Mouse (Mus musculus) lung, embryonic 16.5 days (tissue): ENCODE measurements around the gene Strn3. TPM values are rescaled to one million over a fixed set of nuclear protein-coding genes. Genes with fewer than 3 reads are reported as not detected.
A peak's percentile ranks its signal among the peaks of the same experiment; 100 is the strongest.
"Not testable (repeated sequence)": the region's sequence is repeated elsewhere in the genome, so short reads cannot be mapped to it uniquely, and the experiment has no call there.

Experiments
- ATAC-seq: fragments of 200-750 bp; cut with Nextera tagmentation; 2 replicates; pipeline ENCODE4 v1.8.0; 2017; ENCODE audit warnings: low read depth, mild to moderate bottlenecking, moderate library complexity
- H3K27ac ChIP-seq: fragments of 300-500 bp; sonication (generic); 2 replicates; pipeline ENCODE4 v1.5.1; 2014; ENCODE audit warnings: mild to moderate bottlenecking, control low read depth, low read length
- H3K27me3 ChIP-seq: fragments of 300-500 bp; sonication (generic); 2 replicates; pipeline ENCODE4 v1.6.1; 2014; ENCODE audit warnings: low read depth, low read length, mixed read lengths; ENCODE audit not compliant: control insufficient read depth, insufficient read depth
- H3K36me3 ChIP-seq: fragments of 300-500 bp; sonication (generic); 2 replicates; pipeline ENCODE4 v1.6.1; 2014; ENCODE audit warnings: low read length; ENCODE audit not compliant: control insufficient read depth, insufficient read depth
- H3K4me1 ChIP-seq: fragments of 300-500 bp; sonication (generic); replicated peaks from 2 replicates; pipeline ENCODE4 v1.6.1; 2014; ENCODE audit warnings: low read length, mixed read lengths; ENCODE audit not compliant: control insufficient read depth, insufficient read depth
- H3K4me2 ChIP-seq: fragments of 300-500 bp; sonication (generic); 2 replicates; pipeline ENCODE4 v1.6.1; 2014; ENCODE audit warnings: low read depth, low read length, control low read depth
- H3K4me3 ChIP-seq: fragments of 300-500 bp; sonication (generic); 2 replicates; pipeline ENCODE4 v1.5.1; 2014; ENCODE audit warnings: mild to moderate bottlenecking, low read length, control low read depth
- H3K9ac ChIP-seq: fragments of 300-500 bp; sonication (generic); 2 replicates; pipeline ENCODE4 v1.6.1; 2014; ENCODE audit warnings: low read length, control low read depth
- H3K9me3 ChIP-seq: fragments of 300-500 bp; sonication (generic); 2 replicates; pipeline ENCODE4 v1.6.1; 2016; ENCODE audit warnings: low read length; ENCODE audit not compliant: control insufficient read depth
- WGBS: fragments of 180-500 bp; shearing (Covaris S2); extraction: QIAGEN DNeasy Blood & Tissue Kit; methylation state at CpG from one replicate; pipeline ENCODE4 v1.1.7; 2014; 5-methylcytosine and 5-hydroxymethylcytosine counted together
- polyA plus RNA-seq: library from polyadenylated mRNA; unstranded; fragments of >200 nt; fragmentation: Nextera tagmentation; extraction: Ambion mirVana; gene quantifications from 2 replicates; pipeline ENCODE4 v1.2.1, GENCODE M21; 2015

Gene Strn3
- polyA plus RNA-seq, 1 experiment from 2014 or later: 36.1 TPM

- H3K4me3 ChIP-seq: no peak overlapping the region
- H3K4me2 ChIP-seq: no peak overlapping the region
- no peaks in the 10 kb centered on the region for H3K36me3 ChIP-seq
- H3K9ac ChIP-seq: no peak overlapping the region
- no peak overlapping the region for H3K27ac ChIP-seq
- H3K9me3 ChIP-seq: peaks cover 5% of the 10 kb centered on the region; the same call in 1 of the 2 replicates
- WGBS: 34% methylated on average over 8 of the region's 8 CpGs
- H3K4me1 ChIP-seq: peaks cover 2% of the 10 kb centered on the region; the same call in 1 of the 2 replicates
- ATAC-seq: peak; percentile 60
- H3K27me3 ChIP-seq: no peaks in the 10 kb centered on the region
Observed at GRCm38 (mm10) chr12:51699623-51700393, 8.1 kb upstream of the Strn3 start.

GRCm38 (mm10) chr12:51696157-51696556, 4.5 kb upstream of the Strn3 start:
- 88% methylated on average over 2 of the region's 2 CpGs for WGBS
- no peak for ATAC-seq
- Histone ChIP-seq H3K9me3 (no peaks in the 10 kb centered on the region), H3K27ac (no peak overlapping the region), H3K36me3 (no peaks in the 10 kb centered on the region), H3K9ac (no peak overlapping the region), H3K27me3 (no peaks in the 10 kb centered on the region), H3K4me1 (peaks cover 12% of the 10 kb centered on the region), H3K4me3 (no peak overlapping the region), H3K4me2 (no peak overlapping the region)

GRCm38 (mm10) chr12:51694966-51695365, 3.3 kb upstream of the Strn3 start:
- Histone ChIP-seq H3K4me3 (no peak overlapping the region), H3K9ac (no peak overlapping the region), H3K4me1 (peaks cover 10% of the 10 kb centered on the region), H3K27me3 (no peaks in the 10 kb centered on the region), H3K27ac (no peak overlapping the region), H3K4me2 (no peak overlapping the region), H3K9me3 (no peaks in the 10 kb centered on the region), H3K36me3 (no peaks in the 10 kb centered on the region)
- WGBS: 80% methylated on average over 1 of the region's 1 CpGs
- ATAC-seq: no peak

GRCm38 (mm10) chr12:51694096-51694495, 2.4 kb upstream of the Strn3 start:
- H3K36me3 ChIP-seq: no peaks in the 10 kb centered on the region
- peak overlapping the region; percentile 53 for H3K27ac ChIP-seq
- no peak overlapping the region for H3K9ac ChIP-seq
- no peaks in the 10 kb centered on the region for H3K9me3 ChIP-seq
- H3K4me1 ChIP-seq: peaks cover 14% of the 10 kb centered on the region
- no peak for ATAC-seq
- H3K4me3 ChIP-seq: no peak overlapping the region
- H3K27me3 ChIP-seq: no peaks in the 10 kb centered on the region
- no peak overlapping the region for H3K4me2 ChIP-seq

- Histone ChIP-seq H3K36me3 (no peaks in the 10 kb centered on the region), H3K9ac (no peak overlapping the region), H3K4me3 (no peak overlapping the region), H3K27me3 (no peaks in the 10 kb centered on the region), H3K4me2 (no peak overlapping the region), H3K4me1 (peaks cover 16% of the 10 kb centered on the region), H3K9me3 (no peaks in the 10 kb centered on the region), H3K27ac (no peak overlapping the region; the same call in 1 of the 2 replicates)
- no peak for ATAC-seq
- 74% methylated on average over 3 of the region's 3 CpGs for WGBS
Observed at GRCm38 (mm10) chr12:51693419-51693818, 1.7 kb upstream of the Strn3 start.

GRCm38 (mm10) chr12:51692870-51693269, 1.2 kb upstream of the Strn3 start:
- Histone ChIP-seq H3K4me1 (peaks cover 19% of the 10 kb centered on the region), H3K27ac (peak overlapping the region; percentile 36; the same call in 1 of the 2 replicates), H3K4me2 (peak overlapping the region; percentile 52)
- not testable (repeated sequence) for ATAC-seq, H3K9me3 ChIP-seq, H3K9ac ChIP-seq, H3K27me3 ChIP-seq, H3K4me3 ChIP-seq, H3K36me3 ChIP-seq
- WGBS: 73% methylated on average over 10 of the region's 10 CpGs

GRCm38 (mm10) chr12:51690893-51691844, 528 bp downstream of the Strn3 start, which contains the start of gene Ap4s1:
TSS of gene Ap4s1 (plus strand) at chr12:51691033.
- Histone ChIP-seq H3K4me1 (peaks cover 19% of the 10 kb centered on the region), H3K36me3 (no peaks in the 10 kb centered on the region), H3K9me3 (no peaks in the 10 kb centered on the region), H3K27me3 (no peaks in the 10 kb centered on the region), H3K27ac (peak within 1 kb of the TSS; percentile 100), H3K4me2 (peak within 1 kb of the TSS; percentile 84), H3K4me3 (peak within 1 kb of the TSS; percentile 96), H3K9ac (peak within 1 kb of the TSS; percentile 95)
- ATAC-seq: peak; percentile 67
- WGBS: under 1% methylated on average over 75 of the region's 108 CpGs

GRCm38 (mm10) chr12:51688546-51688945, 3.2 kb downstream of the Strn3 start:
- no peaks in the 10 kb centered on the region for H3K36me3 ChIP-seq
- H3K27ac ChIP-seq: no peak overlapping the region
- ATAC-seq: no peak
- no peaks in the 10 kb centered on the region for H3K27me3 ChIP-seq
- H3K9me3 ChIP-seq: no peaks in the 10 kb centered on the region
- H3K4me2 ChIP-seq: no peak overlapping the region
- WGBS: 62% methylated on average over 2 of the region's 2 CpGs
- H3K4me3 ChIP-seq: no peak overlapping the region
- H3K4me1 ChIP-seq: peaks cover 11% of the 10 kb centered on the region
- H3K9ac ChIP-seq: no peak overlapping the region

GRCm38 (mm10) chr12:51678844-51679243, 12.9 kb downstream of the Strn3 start:
- WGBS: 89% methylated on average over 1 of the region's 1 CpGs
- H3K4me3 ChIP-seq: no peak overlapping the region
- H3K4me2 ChIP-seq: no peak overlapping the region
- H3K9ac ChIP-seq: no peak overlapping the region
- H3K9me3 ChIP-seq: no peaks in the 10 kb centered on the region
- H3K36me3 ChIP-seq: no peaks in the 10 kb centered on the region
- H3K27me3 ChIP-seq: no peaks in the 10 kb centered on the region
- ATAC-seq: peak; percentile 61
- no peak overlapping the region for H3K27ac ChIP-seq
- H3K4me1 ChIP-seq: no peaks in the 10 kb centered on the region; the same call in 1 of the 2 replicates
